Comparison of ENCODE assay signal across 10 mouse cellular contexts in the genomic region with DNA sequence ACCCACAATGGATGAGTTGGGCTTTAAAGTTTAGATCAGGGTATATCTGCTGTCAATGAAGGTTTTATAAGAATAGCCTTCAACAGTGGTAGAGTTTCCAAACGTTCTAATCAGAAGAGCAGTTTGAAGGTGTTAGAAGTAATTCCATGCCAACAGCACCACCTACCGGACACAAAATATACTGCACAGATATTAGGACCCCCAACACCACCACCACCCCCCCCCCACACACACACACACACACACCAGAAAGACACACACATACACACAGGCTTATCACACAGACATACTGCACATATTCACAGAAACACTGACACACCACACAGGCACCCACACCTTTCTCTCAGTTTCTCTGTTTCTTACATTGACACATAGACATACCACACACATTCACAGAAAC. TPM values are rescaled to one million over a fixed set of nuclear protein-coding genes. Genes with fewer than 3 reads are reported as not detected.
DNase-seq lines count a peak whose midpoint lies in the region; TF ChIP-seq lines count a peak whose summit lies in the region.
"Had no signal": no experiment of that assay in that cellular context is flagged by ENCODE, and none has a peak within 500 bp of the region (broad histone marks: within the 10 kb centered on the region; RNA-seq: fewer than 3 reads in every experiment).

No protein-coding gene starts in this region.

- no peak overlapping the region for H3K4me3 ChIP-seq in gastrocnemius, adult 2 months
- H3K4me3 ChIP-seq: stomach, embryonic 15.5 days had no signal

- no peak for DNase-seq in gastrocnemius, adult 2 months
- no peak for DNase-seq in gastrocnemius, postnatal 25 days
- peak; percentile 67 for DNase-seq in CD4-positive, CD25-positive, alpha-beta regulatory T cell, adult 2 months (ENCODE audit: low read depth, low spot score)
- peak; percentile 15 to 60 for DNase-seq in cerebellum, postnatal 25 days
- peak; percentile 43 to 68 for DNase-seq in heart, postnatal 14 days
- DNase-seq in layer of hippocampus, adult 11-12 months (ENCODE audit: low spot score): peak; percentile 65
- peak; percentile 77 for DNase-seq in mesoderm, embryonic 11.5 days (ENCODE audit: low read depth, low spot score)
- peak; percentile 23 for DNase-seq in thymus, postnatal 25 days

- TF ChIP-seq CTCF in gastrocnemius, adult 2 months (IDR thresholded peaks at IDR 0.05): peak; percentile 65

- no peak overlapping the region for H3K27ac ChIP-seq in gastrocnemius, adult 2 months
- H3K27ac ChIP-seq: stomach, embryonic 15.5 days had no signal

- intact Hi-C loops in gastrocnemius, adult 2 months (cut with DNase I): loop anchor here (1.0 to 5.0 kb wide), 2 partner anchors 55 to 232 kb away; no protein-coding TSS in a partner anchor
- intact Hi-C loops in heart, postnatal 14 days (cut with DNase I): loop anchor here (1.0 kb wide), 2 partner anchors 55 to 232 kb away; no protein-coding TSS in a partner anchor

RNA-seq across cellular contexts. Expression of gene Anxa5, which starts 33.3 kb away (rescaled TPM):
- 10 to 100 TPM; 35.1 to 55.7 TPM for total RNA-seq in gastrocnemius, adult 2 months (2021)
- 10 to 100 TPM; 50.7 to 67.3 TPM for total RNA-seq in gastrocnemius, postnatal 25 days (2021)
- 100 to 1,000 TPM; 166 to 168 TPM for total RNA-seq in heart, postnatal 14 days (2021)

RNA-seq across cellular contexts. Expression of gene 1810062G17Rik, which starts 33.3 kb away (rescaled TPM):
- total RNA-seq in gastrocnemius, adult 2 months (2021): not detected
- total RNA-seq in gastrocnemius, postnatal 25 days (2021): not detected
- total RNA-seq in heart, postnatal 14 days (2021): under 1 TPM; 0.24 to 0.74 TPM
- total RNA-seq: layer of hippocampus, adult 18-20 months had no signal

Comparison
In these comparisons a context has a peak if more than half of its experiments do, and no peak if none do; other contexts are left out.
1. DNase-seq: peak in CD4-positive, CD25-positive, alpha-beta regulatory T cell, adult 2 months (single experiment), cerebellum, postnatal 25 days (2 of 2), heart, postnatal 14 days (2 of 2), layer of hippocampus, adult 11-12 months (single experiment), mesoderm, embryonic 11.5 days (single experiment) and thymus, postnatal 25 days (single experiment); none in gastrocnemius, adult 2 months (single experiment) and gastrocnemius, postnatal 25 days (single experiment).